Mouse (Mus musculus): ENCODE results near the gene Rbm8a2. TPM values are rescaled to one million over a fixed set of nuclear protein-coding genes. Genes with fewer than 3 reads are reported as not detected.

Gene Rbm8a2
- 0.98 TPM for polyA plus RNA-seq (2017; shearing (Covaris generic))

GRCm38 (mm10) chr1:175979014-175979413 lies at the start of gene Rbm8a2:
Gene Rbm8a2 (minus strand): TSS chr1:175979114.

Other genes starting within 250 kb of the Rbm8a2 start
- gene Exo1, start 98.5 kb downstream of the Rbm8a2 start, polyA plus RNA-seq (2017; shearing (Covaris generic)), result 3.3 TPM
- not detected for gene Gm38100, start 58.8 kb downstream of the Rbm8a2 start, polyA plus RNA-seq (2017; shearing (Covaris generic))